Mouse (Mus musculus): ENCODE measurements at regions not wholly inside any gene's neighbourhood (a gene's known extent, or its start where the extent isn't known, plus 50 kb on each side); places are given as distances from the start of the nearest gene placed in this dataset.
"Not testable (repeated sequence)": the region's sequence is repeated elsewhere in the genome, so short reads cannot be mapped to it uniquely, and the experiment has no call there.

DNA sequence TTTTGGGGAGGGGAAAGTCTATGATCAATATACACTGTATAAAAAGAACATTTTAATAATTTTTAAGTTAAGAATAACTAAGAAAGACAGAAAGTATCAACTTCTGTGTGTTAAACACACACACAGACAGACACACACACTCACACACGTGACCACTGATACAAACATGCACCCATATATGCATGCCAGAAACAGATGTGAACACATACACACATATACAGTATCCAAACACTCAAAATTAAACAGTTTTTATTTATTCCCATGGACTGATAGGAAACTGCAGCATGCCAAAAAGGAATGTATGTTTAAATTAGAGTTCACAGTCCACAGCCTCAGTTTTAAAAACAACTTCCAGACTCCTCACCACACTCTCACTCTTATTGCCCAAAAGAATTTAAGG, 203.4 kb upstream of the Tbl1x start:
- no peak for DNase-seq (ENCODE audit: inconsistent age in 2 of 2, low spot score in 1 of 2)

DNA sequence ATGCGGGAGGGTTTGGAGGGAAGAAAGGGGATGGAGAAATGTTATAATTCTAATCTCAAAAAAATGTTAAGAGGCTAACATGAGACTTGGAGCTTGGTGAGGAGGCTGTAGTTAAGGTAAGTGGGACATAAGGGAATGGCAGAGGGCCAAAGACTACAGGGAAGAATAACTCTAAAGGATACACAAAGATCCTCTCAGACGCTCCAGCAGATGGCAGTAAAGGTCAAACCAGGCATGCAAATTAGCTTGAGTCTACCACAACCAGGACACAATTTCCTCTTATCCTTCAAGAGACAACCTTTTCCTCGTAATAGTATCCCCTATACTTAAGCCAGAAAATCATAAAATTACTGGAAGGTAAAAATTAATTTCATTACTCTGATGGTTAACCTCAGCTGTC, 196.4 kb upstream of the Tbl1x start:
- DNase-seq (ENCODE audit: inconsistent age in 2 of 2, low spot score in 1 of 2), result peak; percentile 42 to 80

DNA sequence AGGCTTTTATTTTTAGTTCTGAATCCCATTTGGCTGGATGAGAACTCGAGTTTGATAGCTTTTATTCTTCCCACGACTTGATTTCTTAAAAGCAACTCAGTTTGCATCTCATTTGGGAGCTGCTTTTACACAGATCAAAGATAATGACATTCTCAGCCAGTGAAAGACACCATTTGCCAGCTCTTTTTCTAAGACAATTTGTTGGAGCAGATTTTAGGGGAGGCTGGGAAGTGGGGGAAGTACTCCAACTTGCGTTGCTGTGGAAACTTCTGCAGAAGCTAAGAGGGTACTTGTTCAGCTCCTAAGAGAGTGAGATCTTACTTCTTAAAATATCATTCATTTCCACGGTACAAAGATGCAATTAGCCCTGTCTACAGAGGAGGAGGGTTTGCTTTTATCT, 187.2 kb upstream of the Tbl1x start:
- DNase-seq (ENCODE audit: inconsistent age in 2 of 2, low spot score in 1 of 2), result no peak

DNA sequence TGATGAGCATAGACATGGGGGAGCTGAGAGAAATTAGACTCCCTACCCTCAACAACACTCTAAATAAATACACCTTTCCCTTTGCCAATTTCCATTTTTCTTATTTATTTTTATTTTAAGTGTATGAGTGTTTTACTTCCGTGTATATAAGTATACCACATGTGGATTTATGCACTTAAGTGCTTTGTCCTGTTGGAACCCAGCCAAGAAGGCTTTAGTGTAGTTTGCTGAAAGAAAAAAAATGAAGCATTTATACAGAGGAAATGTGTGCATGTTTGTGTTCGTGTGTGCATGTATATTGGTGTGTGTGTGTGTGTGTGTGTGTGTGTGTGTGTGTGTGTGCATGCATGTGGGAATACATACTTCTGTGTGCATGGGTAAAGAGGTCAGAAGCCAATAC, 157.6 kb upstream of the Tbl1x start:
- DNase-seq (ENCODE audit: inconsistent age in 2 of 2, low spot score in 1 of 2), result no peak

DNA sequence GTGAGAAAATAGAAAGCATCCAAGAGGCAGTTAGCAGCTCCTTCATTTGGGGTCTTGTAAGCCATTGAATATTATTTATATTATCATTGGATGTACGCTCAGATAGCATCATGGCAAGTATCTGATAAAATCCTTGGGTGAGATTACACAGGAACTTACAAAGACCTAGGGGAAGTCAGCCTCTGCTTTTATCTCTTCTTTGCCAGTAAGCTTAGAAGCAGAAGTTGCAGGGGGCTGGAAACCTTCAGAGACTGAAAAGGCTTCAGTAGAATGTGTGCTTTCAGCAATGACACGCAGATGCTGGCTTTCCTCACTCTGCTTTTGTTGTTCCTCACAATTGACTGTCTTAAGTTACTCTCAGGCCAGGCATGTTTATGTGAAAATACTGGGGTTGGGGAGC, 150.3 kb upstream of the Tbl1x start:
- no peak for DNase-seq (ENCODE audit: inconsistent age in 2 of 2, low spot score in 1 of 2)

DNA sequence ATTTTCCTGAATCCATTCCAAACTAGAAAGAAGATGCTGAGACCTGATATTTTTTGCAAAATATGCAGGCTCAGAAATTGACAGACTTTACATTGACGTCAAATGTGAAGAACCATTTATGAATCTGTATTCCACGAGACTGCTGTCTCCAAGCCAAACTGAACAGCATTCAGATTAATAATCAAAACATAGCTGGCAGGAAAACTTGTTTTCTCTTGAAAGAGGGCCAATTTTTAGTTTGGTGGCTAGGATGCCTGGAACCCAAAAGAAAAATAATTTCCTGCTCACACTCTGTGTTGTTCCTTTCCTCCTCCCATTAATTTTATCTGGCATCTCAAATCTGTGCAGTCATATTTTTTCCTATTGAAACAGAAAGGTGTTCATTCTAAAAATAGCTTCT, 149.7 kb upstream of the Tbl1x start:
- no peak for DNase-seq (ENCODE audit: inconsistent age in 2 of 2, low spot score in 1 of 2)

DNA sequence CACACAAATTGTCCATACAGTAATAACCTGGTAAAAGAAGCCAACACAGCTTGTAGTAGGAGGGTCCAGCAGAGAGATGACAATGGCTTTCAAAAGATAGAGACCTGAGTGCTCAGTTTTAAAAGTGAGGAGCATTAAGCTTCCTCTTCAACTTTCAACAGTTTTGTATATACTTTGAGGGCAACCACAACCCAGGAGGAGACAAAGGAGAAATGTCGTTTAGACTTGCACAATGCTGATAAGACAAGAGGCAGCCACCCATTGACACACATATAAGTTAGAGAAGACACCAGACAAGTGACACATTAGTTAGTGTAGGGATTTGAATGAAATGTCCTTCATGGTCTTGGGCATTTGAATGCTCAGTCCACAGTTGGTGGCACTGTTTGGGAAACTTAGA, 147.2 kb upstream of the Tbl1x start:
- no peak for DNase-seq (ENCODE audit: inconsistent age in 2 of 2, low spot score in 1 of 2)

DNA sequence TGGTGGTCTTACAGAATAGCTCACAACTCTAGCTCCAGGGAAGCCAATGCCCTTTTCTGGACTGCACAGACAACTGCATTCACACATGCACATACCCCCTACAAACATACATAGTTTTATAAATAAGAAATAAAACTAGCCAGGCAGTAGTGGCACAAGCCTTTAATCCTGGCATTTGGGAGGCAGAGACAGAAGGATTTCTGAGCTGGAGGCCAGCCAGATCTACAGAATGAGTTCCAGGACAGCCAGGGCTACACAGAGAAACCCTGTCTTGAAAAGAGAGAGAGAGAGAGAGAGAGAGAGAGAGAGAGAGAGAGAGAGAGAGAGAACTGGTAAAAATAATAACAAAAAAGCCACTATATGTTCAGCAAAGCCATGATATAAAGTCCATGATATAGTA, 143.5 kb upstream of the Tbl1x start:
- peak in 1 of 2 experiments; percentile 28 for DNase-seq (ENCODE audit: inconsistent age in 2 of 2, low spot score in 1 of 2)

DNA sequence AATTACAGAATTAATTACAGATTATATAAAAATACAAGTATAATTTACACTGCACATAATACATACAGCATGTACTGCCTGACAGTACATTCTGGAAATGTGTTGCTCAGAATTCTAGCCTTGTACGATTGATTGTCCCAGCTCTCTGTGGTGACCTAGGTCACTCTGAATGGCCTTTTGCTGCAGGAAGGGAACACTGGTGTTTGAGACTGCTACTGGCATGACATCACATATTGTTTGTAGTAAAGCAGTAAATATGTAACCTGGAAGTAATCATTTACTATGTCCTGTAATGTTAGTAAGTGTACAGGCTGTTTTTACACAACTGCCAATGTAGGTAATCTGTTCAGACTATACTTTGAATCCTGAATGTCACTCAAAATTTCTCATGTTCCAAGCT, 123.5 kb upstream of the Tbl1x start:
- no peak for DNase-seq (ENCODE audit: inconsistent age in 2 of 2, low spot score in 1 of 2)

DNA sequence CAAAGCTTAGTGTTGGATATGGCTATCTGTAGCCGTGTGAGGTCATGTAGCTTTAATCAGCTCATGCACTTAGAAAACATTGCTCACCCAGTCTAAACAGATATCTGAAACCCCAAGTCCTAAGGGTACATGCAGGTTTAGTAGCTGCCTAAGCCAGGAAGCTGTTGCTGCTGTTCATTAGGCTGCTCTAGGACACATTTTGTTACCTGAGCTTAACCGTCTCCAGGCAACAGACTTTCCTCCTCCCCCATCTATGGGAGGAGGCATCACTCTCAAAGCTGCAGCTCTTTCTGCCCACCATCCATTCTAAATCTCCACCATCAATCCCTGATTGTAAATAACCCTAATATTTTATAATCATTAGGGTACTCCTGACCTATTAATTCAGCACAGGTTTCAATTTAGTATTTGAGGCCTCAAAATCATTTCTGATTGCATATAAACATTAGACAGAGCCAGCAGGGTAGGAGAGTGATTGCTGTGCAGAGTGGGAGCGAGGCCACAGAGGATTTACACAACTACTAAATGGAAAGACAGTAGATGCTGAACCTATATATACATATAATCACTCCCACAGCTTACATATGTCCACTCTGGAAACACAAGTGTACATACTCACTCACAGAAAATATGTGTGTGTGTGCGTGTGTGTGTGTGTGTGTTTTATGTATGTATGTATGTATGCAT, 118.9 kb upstream of the Tbl1x start:
- no peak for DNase-seq (ENCODE audit: inconsistent age in 2 of 2, low spot score in 1 of 2)

DNA sequence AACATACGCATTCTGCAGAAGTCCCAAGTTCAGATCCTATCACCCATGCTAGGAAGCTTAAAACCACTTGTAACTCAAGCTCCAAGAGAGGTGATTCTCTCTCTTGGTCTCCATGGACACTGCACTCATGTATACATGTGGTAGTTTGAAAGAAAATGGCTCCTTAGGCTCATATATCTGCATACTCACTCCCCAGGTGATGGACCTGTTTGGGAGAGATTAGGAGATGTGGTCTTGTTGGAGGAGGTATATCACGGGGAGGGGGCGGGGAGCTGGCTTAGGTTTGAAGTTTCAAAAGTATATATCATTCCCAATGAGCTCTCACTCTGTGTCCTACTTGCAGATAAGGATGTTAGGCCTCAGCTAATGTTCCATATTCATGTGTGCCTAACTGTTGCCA, 103.9 kb upstream of the Tbl1x start:
- DNase-seq (ENCODE audit: inconsistent age in 2 of 2, low spot score in 1 of 2), result no peak

DNA sequence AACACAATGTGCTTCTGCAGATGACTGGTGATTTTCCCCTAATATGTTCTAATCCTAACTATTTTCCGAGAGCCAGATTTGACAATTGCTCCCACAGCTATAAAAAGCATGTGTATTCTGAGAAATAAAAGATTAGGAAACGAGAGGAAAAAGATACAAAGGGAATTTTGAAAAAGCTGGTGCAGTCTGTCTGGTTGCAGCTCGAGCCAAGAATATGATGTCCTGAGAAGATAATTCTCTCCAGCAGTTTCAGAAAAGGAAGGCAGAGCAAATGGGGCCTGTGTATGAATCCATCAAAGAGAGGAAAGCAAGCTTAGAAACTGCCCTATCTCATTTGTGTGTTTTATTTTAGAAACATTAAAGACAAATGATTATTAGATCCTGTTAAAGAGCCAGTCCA, 102.9 kb upstream of the Tbl1x start:
- no peak for DNase-seq (ENCODE audit: inconsistent age in 2 of 2, low spot score in 1 of 2)

DNA sequence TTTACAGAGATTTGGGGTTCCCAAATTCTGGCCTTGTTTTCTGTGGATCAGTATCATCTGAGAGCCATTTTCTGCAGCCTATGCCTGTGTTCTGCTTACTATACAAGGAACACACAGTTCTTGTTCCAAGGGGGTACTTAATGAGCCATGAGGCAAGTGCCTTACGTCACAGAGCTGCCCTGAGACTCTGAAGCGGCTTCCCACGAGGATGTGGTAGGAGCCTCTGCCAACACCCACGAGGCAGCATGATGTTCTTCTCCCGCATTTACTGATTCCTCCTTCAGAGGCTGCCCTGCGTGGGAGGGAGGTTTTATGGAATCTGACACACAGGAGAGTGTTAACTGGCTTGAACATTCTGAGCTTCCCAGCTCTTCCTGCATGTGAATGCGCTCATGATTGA, 101.4 kb upstream of the Tbl1x start:
- DNase-seq (ENCODE audit: inconsistent age in 2 of 2, low spot score in 1 of 2), result peak; percentile 31 to 45

DNA sequence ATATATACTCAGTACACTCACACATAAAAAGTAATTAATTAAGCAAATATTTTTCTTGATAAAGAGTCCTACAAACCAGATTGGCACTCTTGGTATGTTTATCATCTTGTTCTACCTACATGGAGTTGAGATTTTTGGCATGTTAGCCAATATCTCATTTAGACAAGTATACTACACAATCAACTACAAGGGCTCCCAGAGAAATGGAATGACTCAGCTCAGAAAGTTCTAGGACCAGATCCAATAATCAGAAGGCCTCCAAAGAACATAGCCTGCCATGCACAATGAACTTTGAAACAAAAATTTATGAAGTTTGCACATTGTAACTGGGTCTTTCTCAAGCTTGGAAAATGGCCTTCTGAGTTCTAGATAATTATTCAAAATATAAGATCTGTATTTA, 100.0 kb upstream of the Tbl1x start:
- peak in 1 of 2 experiments; percentile 65 for DNase-seq (ENCODE audit: inconsistent age in 2 of 2, low spot score in 1 of 2)

DNA sequence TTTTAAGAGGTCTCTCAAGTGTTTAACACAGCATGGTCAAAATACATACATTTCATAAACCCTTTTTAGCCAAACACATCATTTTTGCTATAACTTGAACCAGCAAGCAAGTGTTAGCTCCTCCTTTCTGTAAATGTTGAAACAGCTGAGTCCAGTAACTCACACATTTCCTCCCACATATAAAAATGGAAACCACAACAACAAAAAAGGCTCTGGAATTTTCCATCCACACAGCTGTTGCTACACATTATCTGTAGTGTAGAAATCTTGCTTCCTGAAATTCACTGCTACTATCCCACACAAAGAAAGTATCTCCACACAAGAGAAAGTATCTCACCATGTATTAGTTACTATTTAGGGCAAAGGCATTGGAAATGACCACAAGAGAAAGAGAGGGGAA, 96.7 kb upstream of the Tbl1x start:
- no peak for DNase-seq (ENCODE audit: inconsistent age in 2 of 2, low spot score in 1 of 2)

DNA sequence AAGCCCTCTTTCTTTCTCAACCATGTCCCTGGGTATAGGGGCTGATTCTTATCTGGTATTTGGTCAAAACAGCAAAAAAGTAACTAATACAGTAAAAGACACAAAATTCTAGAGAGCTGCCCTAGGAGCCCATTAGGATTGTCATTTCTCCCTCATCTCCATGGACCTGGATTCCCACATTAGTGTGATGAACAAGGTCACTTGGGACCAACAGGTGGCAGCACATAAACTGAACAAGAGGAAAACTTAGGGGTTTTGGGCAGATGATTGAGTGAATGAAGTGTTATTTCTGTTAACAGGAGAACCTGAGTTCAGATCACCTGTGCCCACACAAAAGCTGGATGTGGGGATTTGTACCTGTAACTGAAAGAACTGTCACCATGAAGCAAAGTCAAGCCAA, 93.0 kb upstream of the Tbl1x start:
- no peak for DNase-seq (ENCODE audit: inconsistent age in 2 of 2, low spot score in 1 of 2)

DNA sequence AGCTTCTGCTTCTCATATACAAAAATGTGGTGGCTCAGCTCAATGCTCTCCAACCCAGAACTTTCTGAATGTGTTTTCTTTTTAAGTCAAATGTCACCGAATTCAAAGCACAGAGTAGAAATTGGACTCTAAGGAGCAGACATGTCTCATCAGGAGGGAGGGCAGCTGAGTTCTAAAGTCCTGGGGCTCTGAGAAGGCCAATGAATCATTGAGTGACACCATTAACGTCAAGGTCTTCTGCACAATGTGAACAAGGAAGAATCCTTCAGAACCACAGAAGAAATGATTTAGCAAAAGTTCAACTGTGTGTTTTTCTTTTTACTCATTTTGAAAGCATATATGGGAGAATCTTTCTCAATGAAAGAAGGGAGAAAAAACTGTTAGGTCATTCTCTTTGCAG, 88.6 kb upstream of the Tbl1x start:
- peak; percentile 42 to 75 for DNase-seq (ENCODE audit: inconsistent age in 2 of 2, low spot score in 1 of 2)

DNA sequence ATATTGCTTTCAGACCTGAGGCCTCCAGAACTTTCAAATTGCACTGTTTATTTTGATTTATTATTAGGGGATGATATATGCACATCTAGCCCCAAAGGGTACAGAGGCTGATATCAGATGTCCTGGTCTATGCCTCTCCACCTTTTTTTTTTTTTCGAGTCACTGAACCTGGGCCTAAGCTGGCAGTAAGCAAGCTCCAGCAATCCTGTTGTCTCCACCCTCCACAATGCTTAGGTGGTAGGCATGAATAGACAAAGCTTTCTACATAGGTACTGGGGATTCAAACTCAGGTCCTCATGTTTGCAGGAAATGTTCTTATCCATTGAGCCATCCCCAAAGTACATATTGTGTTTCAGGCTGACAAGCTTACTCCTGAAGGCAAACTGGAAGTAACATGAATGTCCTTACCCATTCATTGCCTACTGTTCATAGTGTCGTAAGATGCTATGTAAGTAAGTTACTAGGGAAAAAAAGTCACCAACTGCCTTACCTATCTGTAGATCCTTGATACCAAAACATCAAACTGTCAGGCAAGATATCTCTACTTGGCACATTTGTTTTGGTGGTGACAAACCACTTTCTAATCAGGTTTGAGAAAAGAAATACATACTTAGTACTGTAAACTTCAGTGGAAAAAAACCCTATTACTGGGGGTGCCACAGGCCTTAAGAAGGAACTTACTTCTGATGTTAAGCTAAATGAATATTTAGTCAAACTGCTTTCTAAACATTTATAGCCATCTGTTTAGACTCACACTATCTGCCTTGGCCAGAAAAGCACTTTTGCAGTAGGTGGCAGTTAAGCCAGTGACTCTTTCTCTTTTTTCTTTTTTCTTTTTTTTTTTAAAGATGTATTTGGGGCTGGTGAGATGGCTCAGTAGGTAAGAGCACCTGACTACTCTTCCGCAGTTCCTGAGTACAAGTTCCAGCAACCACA, 85.8 kb upstream of the Tbl1x start:
- DNase-seq (ENCODE audit: inconsistent age in 2 of 2, low spot score in 1 of 2), result no peak

DNA sequence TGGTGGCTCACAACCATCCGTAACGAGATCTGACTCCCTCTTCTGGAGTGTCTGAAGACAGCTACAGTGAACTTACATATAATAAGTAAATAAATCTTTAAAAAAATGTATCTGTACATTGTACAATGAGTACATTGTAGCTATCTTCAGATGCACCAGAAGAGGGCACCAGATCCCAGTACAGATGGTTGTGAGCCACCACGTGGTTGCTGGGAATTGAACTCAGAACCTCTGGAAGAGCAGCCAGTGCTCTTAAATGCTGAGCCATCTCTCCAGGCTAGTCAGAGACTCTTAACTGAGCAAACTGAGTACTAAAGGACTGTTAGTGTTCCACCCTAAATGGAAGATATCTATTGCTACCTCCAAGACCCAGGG, 85.1 kb upstream of the Tbl1x start:
- DNase-seq (ENCODE audit: inconsistent age in 2 of 2, low spot score in 1 of 2), result not testable (repeated sequence)

DNA sequence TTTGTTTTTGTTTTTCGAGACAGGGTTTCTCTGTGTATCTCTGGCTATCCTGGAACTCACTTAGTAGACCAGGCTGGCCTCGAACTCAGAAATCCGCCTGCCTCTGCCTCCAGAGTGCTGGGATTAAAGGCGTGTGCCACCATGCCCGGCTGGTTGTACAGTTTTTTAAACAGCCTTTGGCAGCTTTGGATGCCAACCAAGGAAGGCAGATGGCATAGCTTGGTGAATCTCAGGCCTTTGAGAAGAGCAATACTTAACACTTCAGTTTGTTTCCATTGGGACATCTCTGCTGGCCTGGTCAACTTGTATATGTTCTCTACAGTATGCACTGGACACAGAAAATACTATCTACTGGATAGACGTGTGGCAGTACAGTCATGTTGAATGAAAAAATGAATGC, 84.0 kb upstream of the Tbl1x start:
- DNase-seq (ENCODE audit: inconsistent age in 2 of 2, low spot score in 1 of 2), result not testable (repeated sequence)

DNA sequence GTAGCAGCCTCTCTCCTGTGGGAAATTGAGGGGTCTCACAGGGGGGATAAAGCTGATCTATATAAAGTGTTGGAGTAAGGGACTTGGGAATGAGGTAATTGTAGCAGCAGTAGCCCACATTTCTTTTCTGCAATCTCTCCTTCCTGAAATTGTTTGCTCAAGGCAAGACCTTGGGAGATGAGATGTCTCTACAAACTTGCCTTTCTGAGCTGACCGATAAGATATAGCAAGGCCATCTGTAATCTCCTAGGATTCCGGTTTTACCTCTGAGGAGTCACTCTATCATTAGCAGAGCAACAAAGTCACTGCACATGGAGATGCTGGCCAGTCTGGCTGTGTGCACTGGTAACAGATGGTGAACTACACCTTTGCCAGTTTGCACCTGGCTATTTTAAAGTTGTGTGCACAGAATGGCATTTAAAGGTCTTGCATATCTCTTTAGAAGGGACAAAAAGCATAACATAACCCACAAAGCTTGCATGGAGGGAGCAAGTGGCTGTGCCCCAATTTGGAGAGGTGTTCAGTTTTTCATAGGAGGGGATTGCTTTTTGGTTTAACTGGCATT, 78.7 kb upstream of the Tbl1x start:
- DNase-seq (ENCODE audit: inconsistent age in 2 of 2, low spot score in 1 of 2), result peak; percentile 20 to 72

All from adrenal gland, adult (tissue).